Mouse (Mus musculus) ES-Bruce4 (cell line): ENCODE measurements around the gene Gm29666. TPM values are rescaled to one million over a fixed set of nuclear protein-coding genes. Genes with fewer than 3 reads are reported as not detected.

Source experiments
- H3K27ac ChIP-seq: 2 replicates; pipeline ENCODE4 v1.5.1; 2012; ENCODE audit warnings: low read length, inconsistent platforms; ENCODE audit not compliant: insufficient read depth
- H3K27me3 ChIP-seq: 2 replicates; pipeline ENCODE4 v1.6.1; 2012; ENCODE audit warnings: mild to moderate bottlenecking, low read length, inconsistent platforms; ENCODE audit not compliant: control insufficient read depth, poor library complexity, insufficient read depth, severe bottlenecking
- H3K36me3 ChIP-seq: 2 replicates; pipeline ENCODE4 v1.6.1; 2012; ENCODE audit warnings: inconsistent platforms, mild to moderate bottlenecking, low read length, moderate library complexity; ENCODE audit not compliant: control insufficient read depth, poor library complexity, insufficient read depth, severe bottlenecking
- H3K4me1 ChIP-seq: one replicate; pipeline ENCODE4 v1.8.1; 2011; ENCODE audit warnings: low read length; ENCODE audit not compliant: control insufficient read depth, insufficient read depth
- H3K4me3 ChIP-seq: 2 replicates; pipeline ENCODE4 v1.5.1; 2011; ENCODE audit warnings: low read depth, mild to moderate bottlenecking, low read length
- H3K9ac ChIP-seq: 2 replicates; pipeline ENCODE4 v1.6.1; 2012; ENCODE audit warnings: low read depth, mild to moderate bottlenecking, inconsistent platforms; ENCODE audit not compliant: poor library complexity, severe bottlenecking
- H3K9me3 ChIP-seq: replicated peaks from 2 replicates; pipeline ENCODE4 v1.6.1; 2012; ENCODE audit warnings: mild to moderate bottlenecking, low read length, inconsistent platforms; ENCODE audit not compliant: control insufficient read depth, poor library complexity, insufficient read depth, severe bottlenecking
- CTCF ChIP-seq: IDR thresholded peaks from one replicate; pipeline ENCODE4 v1.8.1; 2011; ENCODE audit warnings: low read depth, low read length
- EP300 ChIP-seq: IDR thresholded peaks from 2 replicates; pipeline ENCODE4 v1.6.1; 2011; ENCODE audit warnings: low read depth, low read length; ENCODE audit not compliant: insufficient read depth
- POLR2A ChIP-seq: IDR thresholded peaks from one replicate; pipeline ENCODE4 v1.8.1; 2011; ENCODE audit warnings: low read length; ENCODE audit not compliant: insufficient read depth
- polyA plus RNA-seq: library from polyadenylated mRNA; stranded (reverse); fragments of >200 nt; gene quantifications from 2 replicates; pipeline ENCODE4 v1.2.4, GENCODE M21; 2011; ENCODE audit warnings: low read depth; ENCODE audit not compliant: missing spikeins, insufficient read depth, insufficient read length

Gene Gm29666
- polyA plus RNA-seq, 1 experiment, result 1.1 TPM

GRCm38 (mm10) chr15:84944319-84944718 is 24.5 kb upstream of the Gm29666 start:
- H3K36me3 ChIP-seq, result peaks cover 18% of the 10 kb centered on the region
- H3K9ac ChIP-seq, result no peak overlapping the region
- no peaks in the 10 kb centered on the region for H3K9me3 ChIP-seq
- H3K27me3 ChIP-seq, result no peaks in the 10 kb centered on the region
- no peak overlapping the region for H3K27ac ChIP-seq
- H3K4me3 ChIP-seq, result no peak overlapping the region
- TF ChIP-seq POLR2A, result no peak
- no peak for TF ChIP-seq EP300
- no peak for TF ChIP-seq CTCF
- H3K4me1 ChIP-seq, result no peaks in the 10 kb centered on the region

- no peaks in the 10 kb centered on the region for H3K27me3 ChIP-seq
- H3K36me3 ChIP-seq, result peaks cover 32% of the 10 kb centered on the region
- no peaks in the 10 kb centered on the region for H3K4me1 ChIP-seq
- TF ChIP-seq POLR2A (no peak), CTCF (no peak), EP300 (no peak)
- H3K9me3 ChIP-seq, result no peaks in the 10 kb centered on the region
- H3K4me3 ChIP-seq, result no peak overlapping the region
- H3K27ac ChIP-seq, result no peak overlapping the region
- H3K9ac ChIP-seq, result no peak overlapping the region
Observed at GRCm38 (mm10) chr15:84942647-84943285, 22.9 kb upstream of the Gm29666 start.

GRCm38 (mm10) chr15:84940102-84940501 is 20.3 kb upstream of the Gm29666 start:
- no peak for TF ChIP-seq POLR2A
- TF ChIP-seq CTCF, result no peak
- TF ChIP-seq EP300, result no peak
- H3K9ac ChIP-seq, result no peak overlapping the region
- H3K27ac ChIP-seq, result no peak overlapping the region
- no peak overlapping the region for H3K4me3 ChIP-seq
- no peaks in the 10 kb centered on the region for H3K9me3 ChIP-seq
- H3K27me3 ChIP-seq, result no peaks in the 10 kb centered on the region
- H3K4me1 ChIP-seq, result no peaks in the 10 kb centered on the region
- peaks cover 57% of the 10 kb centered on the region for H3K36me3 ChIP-seq

- no peaks in the 10 kb centered on the region for H3K9me3 ChIP-seq
- H3K27me3 ChIP-seq, result no peaks in the 10 kb centered on the region
- peaks cover 1% of the 10 kb centered on the region for H3K4me1 ChIP-seq
- no peak for TF ChIP-seq EP300
- no peak for TF ChIP-seq CTCF
- TF ChIP-seq POLR2A, result no peak
- H3K4me3 ChIP-seq, result no peak overlapping the region
- H3K9ac ChIP-seq, result no peak overlapping the region
- H3K27ac ChIP-seq, result no peak overlapping the region
- H3K36me3 ChIP-seq, result peaks cover 72% of the 10 kb centered on the region
Observed at GRCm38 (mm10) chr15:84934901-84935300, 15.1 kb upstream of the Gm29666 start.

GRCm38 (mm10) chr15:84932351-84932750 is 12.5 kb upstream of the Gm29666 start:
- Histone ChIP-seq H3K9ac (no peak overlapping the region), H3K27me3 (no peaks in the 10 kb centered on the region), H3K4me3 (no peak overlapping the region), H3K27ac (no peak overlapping the region), H3K9me3 (no peaks in the 10 kb centered on the region), H3K36me3 (peaks cover 70% of the 10 kb centered on the region), H3K4me1 (peaks cover 1% of the 10 kb centered on the region)
- TF ChIP-seq CTCF (no peak), POLR2A (no peak), EP300 (no peak)

- Histone ChIP-seq H3K27ac (no peak overlapping the region), H3K4me3 (no peak overlapping the region), H3K9me3 (no peaks in the 10 kb centered on the region), H3K4me1 (no peaks in the 10 kb centered on the region), H3K9ac (no peak overlapping the region), H3K36me3 (peaks cover 28% of the 10 kb centered on the region), H3K27me3 (no peaks in the 10 kb centered on the region)
- no peak for TF ChIP-seq POLR2A
- TF ChIP-seq CTCF, result peak; percentile 35
Observed at GRCm38 (mm10) chr15:84925495-84926018, 5.7 kb upstream of the Gm29666 start.
